Comparison of ENCODE assay signal across 18 mouse cellular contexts in the genomic region with DNA sequence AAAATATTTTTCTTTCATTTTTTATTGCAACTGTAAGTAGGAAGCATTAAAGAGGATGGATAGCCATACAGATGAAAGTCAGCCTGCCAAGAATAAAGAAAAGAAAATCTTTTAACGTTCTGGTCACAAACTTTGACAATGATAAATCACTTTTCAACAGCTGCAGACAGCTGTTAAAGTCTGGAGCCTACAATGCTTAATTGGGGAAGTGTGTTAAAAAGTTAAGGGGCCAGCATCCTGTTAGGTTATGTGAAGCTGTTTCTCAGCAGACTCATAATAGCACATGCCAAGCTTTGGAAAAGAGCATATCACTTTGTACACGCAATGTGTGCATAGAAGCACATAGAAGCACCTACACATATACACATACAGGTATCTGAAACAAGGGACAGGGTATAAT.
DNase-seq lines count a peak whose midpoint lies in the region; ATAC-seq lines count a peak whose summit lies in the region.
"Had no signal": no experiment of that assay in that cellular context is flagged by ENCODE, and none has a peak within 500 bp of the region (broad histone marks: within the 10 kb centered on the region; RNA-seq: fewer than 3 reads in every experiment).

No protein-coding gene starts in this region.

- intact Hi-C loops in heart, postnatal 25 days (cut with DNase I) = no loop called here
- intact Hi-C loops in left cerebral cortex, postnatal 25 days (cut with DNase I) = no loop called here

- H3K27me3 ChIP-seq in kidney, embryonic 14.5 days (ENCODE audit: control insufficient read depth, insufficient read depth, low read length) = no peaks in the 10 kb centered on the region
- no peaks in the 10 kb centered on the region for H3K27me3 ChIP-seq in lung, embryonic 16.5 days (ENCODE audit: control insufficient read depth, insufficient read depth, low read depth, low read length)
- H3K27me3 ChIP-seq: forebrain, embryonic 12.5 days; hindbrain, embryonic 15.5 days; lung, embryonic 15.5 days; midbrain, embryonic 12.5 days; neural tube, embryonic 13.5 days had no signal

- H3K27ac ChIP-seq in kidney, embryonic 14.5 days (ENCODE audit: low read depth, low read length) = no peak overlapping the region
- no peak overlapping the region for H3K27ac ChIP-seq in lung, embryonic 16.5 days (ENCODE audit: low read length)
- H3K27ac ChIP-seq: forebrain, embryonic 12.5 days; hindbrain, embryonic 15.5 days; lung, embryonic 15.5 days; midbrain, embryonic 12.5 days; neural tube, embryonic 13.5 days had no signal

- H3K4me2 ChIP-seq in kidney, embryonic 14.5 days (replicated peaks; ENCODE audit: low read depth, low read length) = no peak overlapping the region
- no peak overlapping the region for H3K4me2 ChIP-seq in lung, embryonic 16.5 days (ENCODE audit: low read depth, low read length)
- H3K4me2 ChIP-seq: forebrain, embryonic 12.5 days; hindbrain, embryonic 15.5 days; lung, embryonic 15.5 days; midbrain, embryonic 12.5 days; neural tube, embryonic 13.5 days had no signal

- WGBS in kidney, embryonic 14.5 days = 18% methylated on average over 2 of the region's 2 CpGs
- 30% methylated on average over 2 of the region's 2 CpGs for WGBS in lung, embryonic 16.5 days

- H3K9ac ChIP-seq in kidney, embryonic 14.5 days (ENCODE audit: low read depth, low read length) = no peak overlapping the region
- no peak overlapping the region for H3K9ac ChIP-seq in lung, embryonic 16.5 days (ENCODE audit: low read length)
- H3K9ac ChIP-seq: forebrain, embryonic 12.5 days; hindbrain, embryonic 15.5 days; lung, embryonic 15.5 days; midbrain, embryonic 12.5 days; neural tube, embryonic 13.5 days had no signal

- H3K36me3 ChIP-seq in kidney, embryonic 14.5 days (ENCODE audit: control insufficient read depth, insufficient read depth, low read length) = no peaks in the 10 kb centered on the region
- H3K36me3 ChIP-seq in lung, embryonic 16.5 days (ENCODE audit: control insufficient read depth, insufficient read depth, low read length) = no peaks in the 10 kb centered on the region
- H3K36me3 ChIP-seq: forebrain, embryonic 12.5 days; hindbrain, embryonic 15.5 days; lung, embryonic 15.5 days; midbrain, embryonic 12.5 days; neural tube, embryonic 13.5 days had no signal

- ATAC-seq in kidney, embryonic 14.5 days (ENCODE audit: low FRiP score, low TSS enrichment) = no peak
- peak; percentile 60; the same call in 1 of the 2 replicates for ATAC-seq in lung, embryonic 16.5 days (ENCODE audit: low read depth)

- H3K4me3 ChIP-seq in kidney, embryonic 14.5 days (ENCODE audit: low read length) = no peak overlapping the region
- H3K4me3 ChIP-seq in lung, embryonic 16.5 days (ENCODE audit: low read length) = no peak overlapping the region
- H3K4me3 ChIP-seq: forebrain, embryonic 12.5 days; hindbrain, embryonic 15.5 days; lung, embryonic 15.5 days; midbrain, embryonic 12.5 days; neural tube, embryonic 13.5 days had no signal

- DNase-seq in heart, postnatal 4 days = peak; percentile 14
- no peak for DNase-seq in heart, postnatal 25 days (ENCODE audit: low spot score)
- DNase-seq in kidney, postnatal 14 days = peak; percentile 59
- peak; percentile 26 for DNase-seq in lung, postnatal 36 days
- no peak for DNase-seq in left cerebral cortex, postnatal 25 days (ENCODE audit: low spot score in 2 of 2)
- DNase-seq: adrenal gland, postnatal 36 days; cerebellum, adult 8-10 months; gastrocnemius, postnatal 14 days; liver; right cerebral cortex, postnatal 25 days; thymus, postnatal 14 days had no signal

- H3K9me3 ChIP-seq in kidney, embryonic 14.5 days (ENCODE audit: control insufficient read depth, low read length) = no peaks in the 10 kb centered on the region
- no peaks in the 10 kb centered on the region for H3K9me3 ChIP-seq in lung, embryonic 16.5 days (ENCODE audit: control insufficient read depth, low read length)
- H3K9me3 ChIP-seq: forebrain, embryonic 12.5 days; hindbrain, embryonic 15.5 days; lung, embryonic 15.5 days; midbrain, embryonic 12.5 days; neural tube, embryonic 13.5 days had no signal

- H3K4me1 ChIP-seq in kidney, embryonic 14.5 days (ENCODE audit: control insufficient read depth, insufficient read depth, low read length) = no peaks in the 10 kb centered on the region
- no peaks in the 10 kb centered on the region for H3K4me1 ChIP-seq in lung, embryonic 16.5 days (replicated peaks; ENCODE audit: control insufficient read depth, insufficient read depth, low read length)
- H3K4me1 ChIP-seq: forebrain, embryonic 12.5 days; hindbrain, embryonic 15.5 days; lung, embryonic 15.5 days; midbrain, embryonic 12.5 days; neural tube, embryonic 13.5 days had no signal

Comparison
In these comparisons a context has a peak if more than half of its experiments do, and no peak if none do; other contexts are left out.
1. DNase-seq: peak in heart, postnatal 4 days (single experiment), kidney, postnatal 14 days (single experiment) and lung, postnatal 36 days (single experiment); none in heart, postnatal 25 days (single experiment) and left cerebral cortex, postnatal 25 days (0 of 2).